Mouse (Mus musculus) liver, postnatal 0 days (tissue): ENCODE data around the gene Kcnip1.

Experiments used
- CTCF ChIP-seq: sonication (generic); IDR thresholded peaks from 2 replicates; pipeline ENCODE4 v1.5.1; 2016; ENCODE audit warnings: antibody characterized with exemption, low read depth
- EP300 ChIP-seq: IDR thresholded peaks from 2 replicates; pipeline ENCODE4 v1.6.1; 2016; ENCODE audit warnings: antibody characterized with exemption, low read depth, mild to moderate bottlenecking

GRCm38 (mm10) chr11:34012007-34012652, 19.2 kb upstream of the Kcnip1 start:
- TF ChIP-seq CTCF (no peak), EP300 (no peak)
